Mouse (Mus musculus) spleen, adult 2 months (tissue): ENCODE measurements around the gene Fam25c.

Experiments
- CTCF ChIP-seq: fragments of 200-500 bp; IDR thresholded peaks from 2 replicates; pipeline ENCODE4 v1.5.1; 2011; ENCODE audit warnings: mild to moderate bottlenecking, inconsistent platforms; ENCODE audit not compliant: insufficient read depth, insufficient read length, insufficient replicate concordance; ENCODE audit errors: extremely low read depth
- POLR2A ChIP-seq: fragments of 200-500 bp; IDR thresholded peaks from 2 replicates; pipeline ENCODE4 v1.6.1; 2011; ENCODE audit warnings: low read depth, low read length, inconsistent platforms

- TF ChIP-seq CTCF (no peak), POLR2A (no peak)
Observed at GRCm38 (mm10) chr14:34362135-34362534, 6.9 kb upstream of the Fam25c start.
